Mouse (Mus musculus) hindbrain, embryonic 10.5 days (tissue): Measurements from ENCODE around the gene Gm9833. TPM values are rescaled to one million over a fixed set of nuclear protein-coding genes. Genes with fewer than 3 reads are reported as not detected.
"Not testable (repeated sequence)": the region's sequence is repeated elsewhere in the genome, so short reads cannot be mapped to it uniquely, and the experiment has no call there.

Experiments used
- DNase-seq: peaks from one replicate; pipeline ENCODE4 v3.0.0-alpha.2; 2017; ENCODE audit warnings: low spot score
- H3K27ac ChIP-seq: fragments of 300-500 bp; sonication (generic); 2 replicates; pipeline ENCODE4 v1.5.1; 2016; ENCODE audit warnings: mild to moderate bottlenecking, moderate library complexity
- H3K27me3 ChIP-seq: fragments of 300-500 bp; sonication (generic); 2 replicates; pipeline ENCODE4 v1.6.1; 2016; ENCODE audit warnings: mild to moderate bottlenecking; ENCODE audit not compliant: poor library complexity, insufficient read depth, severe bottlenecking
- H3K36me3 ChIP-seq: fragments of 300-500 bp; sonication (generic); 2 replicates; pipeline ENCODE4 v1.6.1; 2016; ENCODE audit warnings: mild to moderate bottlenecking, moderate library complexity
- H3K4me1 ChIP-seq: fragments of 300-500 bp; sonication (generic); replicated peaks from 2 replicates; pipeline ENCODE4 v1.6.1; 2016; ENCODE audit warnings: mild to moderate bottlenecking
- H3K4me3 ChIP-seq: fragments of 300-500 bp; sonication (generic); 2 replicates; pipeline ENCODE4 v1.5.1; 2016; ENCODE audit warnings: mild to moderate bottlenecking, moderate library complexity
- H3K9me3 ChIP-seq: fragments of 300-500 bp; sonication (generic); 2 replicates; pipeline ENCODE4 v1.6.1; 2016; ENCODE audit warnings: mild to moderate bottlenecking, moderate library complexity
- WGBS: fragments of 180-500 bp; shearing (Covaris S2); methylation state at CpG from one replicate; pipeline ENCODE4 v1.1.7; 2016; 5-methylcytosine and 5-hydroxymethylcytosine counted together
- polyA plus RNA-seq: library from polyadenylated mRNA; unstranded; fragments of >200 nt; fragmentation: Nextera tagmentation; extraction: Ambion mirVana; gene quantifications from 2 replicates; pipeline ENCODE4 v1.2.1, GENCODE M21; 2016

The Gm9833 gene
- 5.1 and 6.7 TPM in 2 replicates for polyA plus RNA-seq

- not testable (repeated sequence) for H3K27ac ChIP-seq, DNase-seq, H3K9me3 ChIP-seq, H3K36me3 ChIP-seq, H3K4me1 ChIP-seq
- Histone ChIP-seq H3K4me3 (peak within 1 kb of the TSS; percentile 28; the same call in 1 of the 2 replicates), H3K27me3 (peaks cover 15% of the 10 kb centered on the region)
- WGBS, result 48% methylated on average over 38 of the region's 38 CpGs
Measured at GRCm38 (mm10) chr3:10087994-10088393, at the start of gene Gm9833. Gene Gm9833, plus strand, starts transcription at chr3:10088110.

GRCm38 (mm10) chr3:10070070-10070469 lies 17.8 kb upstream of the Gm9833 start:
- Histone ChIP-seq H3K36me3 (no peaks in the 10 kb centered on the region), H3K9me3 (no peaks in the 10 kb centered on the region), H3K27ac (no peak overlapping the region), H3K27me3 (no peaks in the 10 kb centered on the region), H3K4me3 (no peak overlapping the region), H3K4me1 (no peaks in the 10 kb centered on the region)
- DNase-seq, result no peak

DNA sequence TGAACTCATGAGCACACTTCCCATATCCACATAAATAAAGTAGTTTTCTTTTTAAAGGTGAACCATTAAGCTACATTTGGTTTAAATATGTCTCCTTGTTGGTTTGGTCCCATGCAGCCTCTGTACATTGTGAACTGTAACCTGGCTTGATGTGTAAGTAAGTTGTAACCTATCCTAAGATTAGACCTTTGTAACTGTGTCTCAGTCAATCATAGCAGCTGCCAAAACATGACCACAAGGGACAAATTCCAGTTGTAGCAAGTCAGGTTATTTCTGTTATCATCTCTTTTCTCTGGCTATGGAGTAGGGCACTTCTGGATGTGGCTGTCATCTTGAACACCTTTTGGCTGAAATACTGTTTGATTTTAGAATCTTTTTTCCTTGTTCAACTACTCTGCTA lies 12.1 kb upstream of the Gm9833 start:
- Histone ChIP-seq H3K27ac (no peak overlapping the region), H3K36me3 (no peaks in the 10 kb centered on the region), H3K27me3 (no peaks in the 10 kb centered on the region), H3K4me3 (no peak overlapping the region), H3K9me3 (no peaks in the 10 kb centered on the region), H3K4me1 (no peaks in the 10 kb centered on the region)
- DNase-seq, result no peak

DNA sequence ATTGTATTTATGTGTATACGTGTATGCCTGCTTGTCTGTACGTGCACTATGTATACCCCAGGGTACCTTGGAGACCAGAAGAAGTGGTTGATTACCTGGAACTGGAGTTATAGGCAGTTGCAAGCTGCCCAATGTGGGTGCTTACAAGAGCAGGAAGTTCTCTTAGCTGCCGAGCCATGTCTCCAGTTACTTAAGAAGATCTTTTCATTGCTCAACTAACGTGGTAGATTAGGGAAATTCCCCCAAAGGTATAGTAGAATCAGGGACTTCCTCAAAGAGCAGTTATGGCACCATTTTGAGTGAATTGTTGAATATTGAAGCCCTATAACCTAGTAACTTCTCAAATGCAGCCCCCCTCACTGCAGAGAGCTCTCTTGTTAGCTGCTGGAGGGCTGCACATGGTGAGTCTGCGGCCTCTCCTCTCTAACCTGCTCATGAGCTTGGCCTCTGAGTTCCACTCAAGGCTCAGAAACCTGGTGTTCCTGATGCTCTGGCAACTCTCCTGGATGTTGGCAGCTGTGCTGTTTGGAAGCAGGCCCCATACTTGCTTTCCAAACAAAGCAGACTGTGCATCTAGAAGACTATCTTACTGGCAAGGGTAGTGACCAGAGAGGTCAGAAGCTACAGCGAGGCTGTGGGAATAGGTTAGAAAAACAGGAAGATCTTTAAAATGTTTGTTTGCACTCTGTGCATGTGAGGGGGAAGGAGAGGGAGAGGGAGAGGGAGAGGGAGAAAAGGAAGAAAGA lies 10.6 kb upstream of the Gm9833 start:
- Histone ChIP-seq H3K27ac (no peak overlapping the region), H3K9me3 (no peaks in the 10 kb centered on the region), H3K4me1 (peaks cover 5% of the 10 kb centered on the region; the same call in 1 of the 2 replicates), H3K27me3 (no peaks in the 10 kb centered on the region), H3K4me3 (no peak overlapping the region), H3K36me3 (no peaks in the 10 kb centered on the region)
- WGBS, result 83% methylated on average over 6 of the region's 6 CpGs
- no peak for DNase-seq

- DNase-seq, result no peak
- H3K36me3 ChIP-seq, result no peaks in the 10 kb centered on the region
Measured at GRCm38 (mm10) chr3:10078113-10078512, 9.8 kb upstream of the Gm9833 start.

GRCm38 (mm10) chr3:10081336-10081735 lies 6.6 kb upstream of the Gm9833 start:
- no peak overlapping the region for H3K4me3 ChIP-seq
- H3K9me3 ChIP-seq, result no peaks in the 10 kb centered on the region
- H3K36me3 ChIP-seq, result no peaks in the 10 kb centered on the region
- no peaks in the 10 kb centered on the region for H3K27me3 ChIP-seq
- WGBS, result 81% methylated on average over 5 of the region's 5 CpGs
- H3K4me1 ChIP-seq, result peaks cover 7% of the 10 kb centered on the region; the same call in 1 of the 2 replicates
- H3K27ac ChIP-seq, result no peak overlapping the region
- no peak for DNase-seq

More at GRCm38 (mm10) chr3:10078113-10078512, 9.8 kb upstream of the Gm9833 start:
- Histone ChIP-seq H3K9me3 (no peaks in the 10 kb centered on the region), H3K4me3 (no peak overlapping the region), H3K27ac (no peak overlapping the region), H3K27me3 (no peaks in the 10 kb centered on the region), H3K4me1 (peaks cover 7% of the 10 kb centered on the region; the same call in 1 of the 2 replicates)
- WGBS, result 93% methylated on average over 2 of the region's 2 CpGs

- Histone ChIP-seq H3K36me3 (no peaks in the 10 kb centered on the region), H3K27ac (no peak overlapping the region), H3K27me3 (peaks cover 5% of the 10 kb centered on the region; the same call in 1 of the 2 replicates), H3K4me1 (peaks cover 7% of the 10 kb centered on the region; the same call in 1 of the 2 replicates), H3K4me3 (no peak overlapping the region), H3K9me3 (no peaks in the 10 kb centered on the region)
- WGBS, result 67% methylated on average over 6 of the region's 6 CpGs
- no peak for DNase-seq
Measured at GRCm38 (mm10) chr3:10081911-10082541, 5.9 kb upstream of the Gm9833 start.

- Histone ChIP-seq H3K27ac (no peak overlapping the region), H3K9me3 (no peaks in the 10 kb centered on the region), H3K36me3 (no peaks in the 10 kb centered on the region), H3K27me3 (peaks cover 9% of the 10 kb centered on the region), H3K4me1 (peaks cover 7% of the 10 kb centered on the region; the same call in 1 of the 2 replicates), H3K4me3 (no peak overlapping the region)
- DNase-seq, result no peak
- WGBS, result 74% methylated on average over 4 of the region's 4 CpGs
Measured at GRCm38 (mm10) chr3:10082545-10083062, 5.3 kb upstream of the Gm9833 start.

DNA sequence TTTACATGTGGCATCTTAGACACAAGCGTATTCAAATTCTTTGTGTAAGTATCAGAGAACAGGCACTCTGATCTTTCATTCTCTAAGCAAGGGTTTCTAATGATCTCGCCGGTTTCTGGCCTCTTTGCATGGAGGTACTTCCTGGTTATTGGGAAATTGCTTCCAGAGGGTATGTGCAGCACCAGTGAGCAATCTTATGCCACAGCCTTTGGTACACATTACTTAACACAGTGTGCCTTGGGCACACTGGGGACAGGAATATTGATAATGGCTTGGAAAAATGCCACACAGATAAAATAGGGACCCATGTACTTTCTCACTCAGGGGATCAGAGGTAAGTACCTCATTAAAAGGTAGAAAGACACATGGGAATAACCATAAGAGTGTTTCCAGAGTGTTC lies 3.8 kb upstream of the Gm9833 start:
- Histone ChIP-seq H3K27ac (no peak overlapping the region), H3K27me3 (peaks cover 15% of the 10 kb centered on the region), H3K9me3 (no peaks in the 10 kb centered on the region), H3K36me3 (no peaks in the 10 kb centered on the region), H3K4me3 (no peak overlapping the region), H3K4me1 (peaks cover 7% of the 10 kb centered on the region; the same call in 1 of the 2 replicates)
- 83% methylated on average over 3 of the region's 3 CpGs for WGBS
- DNase-seq, result no peak

DNA sequence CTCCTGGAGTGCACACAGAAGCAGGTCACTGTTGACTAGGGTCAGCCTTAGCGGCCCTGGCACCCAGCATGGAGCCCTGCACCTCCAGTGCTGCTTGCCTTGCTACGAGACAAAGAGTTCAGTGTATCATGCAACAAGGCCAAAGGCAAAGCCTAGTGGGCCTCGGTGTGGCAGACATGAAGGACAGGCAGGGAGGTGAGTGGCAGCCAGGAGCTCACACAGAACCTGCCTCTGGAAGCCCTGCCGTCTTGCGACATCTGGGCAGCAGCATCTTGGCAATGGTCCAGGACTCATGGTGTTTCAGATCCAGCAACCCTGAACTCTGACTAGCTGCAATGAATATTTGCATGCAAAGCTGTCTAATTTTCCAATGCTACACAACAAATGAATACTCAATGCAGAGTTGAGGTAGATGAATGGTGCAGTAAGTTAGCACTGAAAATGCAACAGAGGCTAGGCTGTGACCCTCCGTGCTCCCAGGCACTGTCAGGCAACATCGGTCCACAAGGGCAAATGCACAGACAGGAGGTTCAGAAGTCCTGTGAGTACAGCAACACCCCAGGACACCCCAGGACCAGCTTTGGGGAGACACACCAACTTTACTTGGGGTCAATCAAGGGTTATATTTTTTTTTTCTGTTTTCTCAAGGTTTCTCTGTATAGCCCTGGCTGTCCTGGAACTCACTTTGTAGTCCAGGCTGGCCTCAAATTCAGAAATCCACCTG lies 2.4 kb upstream of the Gm9833 start:
- no peaks in the 10 kb centered on the region for H3K9me3 ChIP-seq
- no peak for DNase-seq
- no peak overlapping the region for H3K4me3 ChIP-seq
- peaks cover 15% of the 10 kb centered on the region for H3K27me3 ChIP-seq
- H3K27ac ChIP-seq, result no peak overlapping the region
- 85% methylated on average over 7 of the region's 7 CpGs for WGBS
- peaks cover 7% of the 10 kb centered on the region; the same call in 1 of the 2 replicates for H3K4me1 ChIP-seq
- no peaks in the 10 kb centered on the region for H3K36me3 ChIP-seq

GRCm38 (mm10) chr3:10087511-10087910 lies 399 bp upstream of the Gm9833 start:
- no peak overlapping the region for H3K27ac ChIP-seq
- DNase-seq, result no peak
- no peaks in the 10 kb centered on the region for H3K9me3 ChIP-seq
- no peaks in the 10 kb centered on the region for H3K36me3 ChIP-seq
- H3K4me1 ChIP-seq, result no peaks in the 10 kb centered on the region
- H3K4me3 ChIP-seq, result no peak overlapping the region
- peaks cover 15% of the 10 kb centered on the region for H3K27me3 ChIP-seq
- 91% methylated on average over 8 of the region's 8 CpGs for WGBS

- H3K4me1 ChIP-seq, result no peaks in the 10 kb centered on the region
- peaks cover 14% of the 10 kb centered on the region for H3K27me3 ChIP-seq
- no peak overlapping the region for H3K4me3 ChIP-seq
- H3K9me3 ChIP-seq, result no peaks in the 10 kb centered on the region
- H3K36me3 ChIP-seq, result no peaks in the 10 kb centered on the region
- no peak overlapping the region for H3K27ac ChIP-seq
- 81% methylated on average over 6 of the region's 6 CpGs for WGBS
- no peak for DNase-seq
Measured at GRCm38 (mm10) chr3:10091616-10092140, 3.8 kb downstream of the Gm9833 start.
